Mouse (Mus musculus): ENCODE data around the gene Prdx3. TPM values are rescaled to one million over a fixed set of nuclear protein-coding genes. Genes with fewer than 3 reads are reported as not detected.
"Not testable (repeated sequence)": the region's sequence is repeated elsewhere in the genome, so short reads cannot be mapped to it uniquely, and the experiment has no call there.

Gene Prdx3
- total RNA-seq, 2 experiments from 2014 or later, result 73.4 to 75.1 TPM

GRCm38 (mm10) chr19:60870489-60870888, 3.9 kb downstream of the Prdx3 start:
- no peak for DNase-seq (ENCODE audit: low spot score in 2 of 2)

DNA sequence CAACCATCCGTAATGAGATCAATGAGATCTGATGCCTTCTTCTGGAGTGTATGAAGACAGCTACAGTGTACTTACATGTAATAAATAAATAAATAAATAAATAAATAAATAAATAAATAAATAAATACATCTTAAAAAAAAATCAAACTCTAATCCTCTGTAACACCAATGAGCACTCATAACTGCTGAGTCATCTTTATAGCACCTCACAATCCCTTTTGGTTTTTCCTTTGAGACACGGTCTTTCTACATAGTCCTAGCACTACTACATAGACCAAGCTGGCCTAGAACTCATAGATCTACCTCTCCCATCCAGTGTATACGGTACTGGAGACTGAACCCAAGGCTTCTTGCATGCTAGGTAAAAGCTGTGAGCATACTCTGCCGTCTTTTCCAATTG, 8.2 kb downstream of the Prdx3 start:
- not testable (repeated sequence) for DNase-seq (ENCODE audit: low spot score in 2 of 2)

- DNase-seq (ENCODE audit: low spot score in 2 of 2), result peak; percentile 90 to 95
Measured at GRCm38 (mm10) chr19:60860868-60861700, 13.3 kb downstream of the Prdx3 start, which contains the start of gene Sfxn4. Gene Sfxn4 (minus strand): TSS chr19:60861479.

DNA sequence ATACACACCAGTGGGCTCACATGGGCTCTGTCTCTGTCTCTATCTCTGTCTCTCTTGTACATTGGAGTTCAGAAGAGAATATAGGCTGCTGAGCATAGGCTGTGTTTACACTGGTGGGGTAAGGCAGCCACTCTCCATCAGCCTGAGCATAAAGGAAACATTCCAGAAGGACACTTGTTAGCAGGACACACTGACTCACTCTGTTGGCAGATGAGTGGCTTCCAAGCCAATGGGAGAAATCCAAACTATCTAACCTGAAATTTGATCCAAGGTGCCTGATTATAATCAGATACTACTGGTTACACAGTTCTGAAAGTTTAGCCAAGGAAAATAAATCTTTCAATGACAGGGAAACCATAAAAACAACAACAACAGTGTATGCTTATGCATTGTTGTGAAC, 28.6 kb downstream of the Prdx3 start:
- DNase-seq (ENCODE audit: low spot score in 2 of 2), result no peak

DNA sequence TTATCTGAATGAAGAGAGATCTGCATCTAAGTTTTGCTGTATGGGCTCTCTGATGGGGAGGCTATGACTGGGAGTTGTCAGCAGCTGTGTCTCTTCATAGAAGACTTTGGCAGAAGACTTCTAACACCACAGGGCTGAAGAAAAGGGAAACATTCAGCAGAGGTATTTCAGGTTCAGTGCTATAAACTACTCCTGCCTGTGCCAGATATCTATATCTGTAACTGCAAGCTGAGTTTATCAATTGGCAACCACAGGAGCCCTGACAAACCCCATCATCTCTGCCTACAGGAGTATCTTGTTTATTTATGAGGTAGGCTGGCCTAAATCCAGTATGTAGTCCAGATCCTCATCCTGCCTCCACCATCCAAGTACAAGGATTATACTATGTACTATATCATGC, 31.0 kb downstream of the Prdx3 start:
- DNase-seq (ENCODE audit: low spot score in 2 of 2), result no peak

- DNase-seq (ENCODE audit: low spot score in 2 of 2), result peak; percentile 26 to 71
Measured at GRCm38 (mm10) chr19:60837747-60838146, 36.6 kb downstream of the Prdx3 start.

DNA sequence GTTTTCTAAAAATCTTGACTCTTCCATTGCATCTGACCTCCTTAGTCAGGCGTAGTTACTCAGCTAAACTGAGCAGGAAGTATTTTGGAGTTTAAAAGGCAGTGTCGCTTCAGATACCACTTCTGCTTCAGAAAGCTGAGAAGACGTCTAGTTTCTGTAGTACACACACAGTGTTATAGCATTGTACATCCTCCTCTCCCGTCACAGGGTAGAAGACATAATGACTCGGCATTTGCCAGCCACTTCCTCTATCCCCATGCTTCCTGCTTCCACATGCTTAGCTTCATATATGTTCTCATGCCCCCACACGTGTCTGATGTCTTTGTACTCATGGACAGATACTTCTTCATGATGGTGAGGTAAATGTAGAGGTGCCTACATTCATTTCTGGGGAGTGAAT, 55.7 kb downstream of the Prdx3 start:
- no peak for DNase-seq (ENCODE audit: low spot score in 2 of 2)

Other genes starting within 250 kb of the Prdx3 start
- gene Nanos1, start 118.6 kb downstream of the Prdx3 start, total RNA-seq (2021), result 10 to 100 TPM; 18.5 TPM
- gene Eif3a, start 83.9 kb downstream of the Prdx3 start, total RNA-seq (2021), result 10 to 100 TPM; 95.6 to 99.8 TPM
- 10 to 100 TPM; 44.5 to 45.3 TPM for gene Fam45a, start 63.0 kb downstream of the Prdx3 start, total RNA-seq (2021)
- 10 to 100 TPM; 12.5 to 17.8 TPM for gene Sfxn4, start 13.1 kb downstream of the Prdx3 start, total RNA-seq (2021)
- gene Grk5, start 15.2 kb upstream of the Prdx3 start, total RNA-seq (2021), result 10 to 100 TPM; 10.4 to 12.4 TPM